Mouse (Mus musculus): ENCODE data around the gene Vwa3b. TPM values are rescaled to one million over a fixed set of nuclear protein-coding genes. Genes with fewer than 3 reads are reported as not detected.

The Vwa3b gene
- total and polyA plus RNA-seq, 2 experiments, result 0.37 to 0.40 TPM

- Histone ChIP-seq H3K36me3 (ENCODE audit: control insufficient read depth, insufficient read depth, low read length) (no peaks in the 10 kb centered on the region), H3K9ac (ENCODE audit: low read depth, low read length) (no peak overlapping the region), H3K27ac (replicated peaks; ENCODE audit: insufficient read depth, low read depth, low read length) (peak overlapping the region; percentile 34), H3K4me3 (ENCODE audit: insufficient read depth, low read depth, low read length) (no peak overlapping the region), H3K27me3 (ENCODE audit: control insufficient read depth, insufficient read depth, low read length) (no peaks in the 10 kb centered on the region), H3K79me2 (ENCODE audit: control insufficient read depth, insufficient read depth, low read length) (no peaks in the 10 kb centered on the region), H3K4me1 (ENCODE audit: control insufficient read depth, insufficient read depth, low read length) (peaks cover 20% of the 10 kb centered on the region)
- WGBS, result 45% methylated on average over 6 of the region's 6 CpGs
- peak; percentile 72 for DNase-seq (ENCODE audit: extremely low read depth, low read depth, low spot score)
- TF ChIP-seq POLR2A (IDR thresholded peaks at IDR 0.05; ENCODE audit: extremely low read depth, insufficient read depth, low read length), result no peak
- no peak for TF ChIP-seq CTCF (IDR thresholded peaks at IDR 0.05; ENCODE audit: low read depth, low read length)
Measured at GRCm38 (mm10) chr1:37026866-37027265, 470 bp downstream of the Vwa3b start.

- H3K36me3 ChIP-seq (ENCODE audit: control insufficient read depth, insufficient read depth, low read length), result no peaks in the 10 kb centered on the region
- H3K4me1 ChIP-seq (ENCODE audit: control insufficient read depth, insufficient read depth, low read length), result peaks cover 20% of the 10 kb centered on the region
- H3K79me2 ChIP-seq (ENCODE audit: control insufficient read depth, insufficient read depth, low read length), result no peaks in the 10 kb centered on the region
- no peak for TF ChIP-seq POLR2A (IDR thresholded peaks at IDR 0.05; ENCODE audit: extremely low read depth, insufficient read depth, low read length)
- no peaks in the 10 kb centered on the region for H3K27me3 ChIP-seq (ENCODE audit: control insufficient read depth, insufficient read depth, low read length)
- peak; percentile 74 for DNase-seq (ENCODE audit: extremely low read depth, low read depth, low spot score)
- no peak overlapping the region; the same call in 1 of the 2 replicates for H3K27ac ChIP-seq (replicated peaks; ENCODE audit: insufficient read depth, low read depth, low read length)
- WGBS, result 9% methylated on average over 18 of the region's 18 CpGs
- peak overlapping the region; percentile 60 for H3K9ac ChIP-seq (ENCODE audit: low read depth, low read length)
- H3K4me3 ChIP-seq (ENCODE audit: insufficient read depth, low read depth, low read length), result peak overlapping the region; percentile 69
Measured at GRCm38 (mm10) chr1:37028439-37029153, 2.2 kb downstream of the Vwa3b start.

GRCm38 (mm10) chr1:37029154-37029907 is 2.9 kb downstream of the Vwa3b start:
- H3K79me2 ChIP-seq (ENCODE audit: control insufficient read depth, insufficient read depth, low read length), result no peaks in the 10 kb centered on the region
- H3K36me3 ChIP-seq (ENCODE audit: control insufficient read depth, insufficient read depth, low read length), result no peaks in the 10 kb centered on the region
- no peaks in the 10 kb centered on the region for H3K27me3 ChIP-seq (ENCODE audit: control insufficient read depth, insufficient read depth, low read length)
- peak overlapping the region; percentile 69 for H3K4me3 ChIP-seq (ENCODE audit: insufficient read depth, low read depth, low read length)
- no peak overlapping the region for H3K27ac ChIP-seq (replicated peaks; ENCODE audit: insufficient read depth, low read depth, low read length)
- no peak for TF ChIP-seq CTCF (IDR thresholded peaks at IDR 0.05; ENCODE audit: low read depth, low read length)
- TF ChIP-seq POLR2A (IDR thresholded peaks at IDR 0.05; ENCODE audit: extremely low read depth, insufficient read depth, low read length), result no peak
- 15% methylated on average over 26 of the region's 26 CpGs for WGBS
- no peak for DNase-seq (ENCODE audit: extremely low read depth, low read depth, low spot score)
- H3K9ac ChIP-seq (ENCODE audit: low read depth, low read length), result peak overlapping the region; percentile 57
- peaks cover 20% of the 10 kb centered on the region for H3K4me1 ChIP-seq (ENCODE audit: control insufficient read depth, insufficient read depth, low read length)

DNA sequence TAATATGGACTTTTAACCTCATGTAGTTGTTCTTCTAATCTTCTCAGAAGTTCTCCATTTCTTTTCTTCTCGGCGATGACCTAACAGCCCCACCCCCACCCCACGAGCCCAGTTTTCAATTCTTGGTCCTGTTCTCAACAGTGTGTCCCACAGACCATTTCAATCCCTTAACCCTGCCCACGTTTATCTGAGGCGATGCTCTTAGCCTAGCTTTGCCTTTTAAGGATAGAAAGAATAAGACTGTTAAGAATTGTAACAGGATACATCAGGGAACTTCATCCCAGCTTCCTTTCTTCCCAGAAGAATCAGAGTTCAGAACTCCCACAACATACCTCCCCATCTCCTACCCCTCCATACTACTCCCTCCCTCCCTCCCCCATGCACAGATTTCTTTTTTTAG is 3.5 kb downstream of the Vwa3b start:
- no peaks in the 10 kb centered on the region for H3K36me3 ChIP-seq (ENCODE audit: control insufficient read depth, insufficient read depth, low read length)
- H3K79me2 ChIP-seq (ENCODE audit: control insufficient read depth, insufficient read depth, low read length), result no peaks in the 10 kb centered on the region
- H3K4me3 ChIP-seq (ENCODE audit: insufficient read depth, low read depth, low read length), result no peak overlapping the region
- no peak for TF ChIP-seq POLR2A (IDR thresholded peaks at IDR 0.05; ENCODE audit: extremely low read depth, insufficient read depth, low read length)
- TF ChIP-seq CTCF (IDR thresholded peaks at IDR 0.05; ENCODE audit: low read depth, low read length), result no peak
- no peak for DNase-seq (ENCODE audit: extremely low read depth, low read depth, low spot score)
- H3K4me1 ChIP-seq (ENCODE audit: control insufficient read depth, insufficient read depth, low read length), result peaks cover 19% of the 10 kb centered on the region
- H3K27ac ChIP-seq (replicated peaks; ENCODE audit: insufficient read depth, low read depth, low read length), result no peak overlapping the region
- no peak overlapping the region for H3K9ac ChIP-seq (ENCODE audit: low read depth, low read length)
- no peaks in the 10 kb centered on the region for H3K27me3 ChIP-seq (ENCODE audit: control insufficient read depth, insufficient read depth, low read length)
- WGBS, result 58% methylated on average over 5 of the region's 5 CpGs

GRCm38 (mm10) chr1:37030693-37031092 is 4.3 kb downstream of the Vwa3b start:
- Histone ChIP-seq H3K27me3 (ENCODE audit: control insufficient read depth, insufficient read depth, low read length) (no peaks in the 10 kb centered on the region), H3K79me2 (ENCODE audit: control insufficient read depth, insufficient read depth, low read length) (no peaks in the 10 kb centered on the region), H3K36me3 (ENCODE audit: control insufficient read depth, insufficient read depth, low read length) (no peaks in the 10 kb centered on the region), H3K4me3 (ENCODE audit: insufficient read depth, low read depth, low read length) (no peak overlapping the region), H3K27ac (replicated peaks; ENCODE audit: insufficient read depth, low read depth, low read length) (no peak overlapping the region), H3K9ac (ENCODE audit: low read depth, low read length) (no peak overlapping the region), H3K4me1 (ENCODE audit: control insufficient read depth, insufficient read depth, low read length) (peaks cover 13% of the 10 kb centered on the region)
- DNase-seq (ENCODE audit: extremely low read depth, low read depth, low spot score), result no peak
- WGBS, result 91% methylated on average over 2 of the region's 2 CpGs
- TF ChIP-seq POLR2A (IDR thresholded peaks at IDR 0.05; ENCODE audit: extremely low read depth, insufficient read depth, low read length) (no peak), CTCF (IDR thresholded peaks at IDR 0.05; ENCODE audit: low read depth, low read length) (no peak)

GRCm38 (mm10) chr1:37035879-37036278 is 9.5 kb downstream of the Vwa3b start:
- H3K36me3 ChIP-seq (ENCODE audit: control insufficient read depth, insufficient read depth, low read length), result no peaks in the 10 kb centered on the region
- H3K79me2 ChIP-seq (ENCODE audit: control insufficient read depth, insufficient read depth, low read length), result no peaks in the 10 kb centered on the region
- no peak overlapping the region for H3K9ac ChIP-seq (ENCODE audit: low read depth, low read length)
- DNase-seq (ENCODE audit: extremely low read depth, low read depth, low spot score), result no peak
- no peak overlapping the region for H3K4me3 ChIP-seq (ENCODE audit: insufficient read depth, low read depth, low read length)
- whole genome bisulfite sequencing, result 90% methylated on average over 8 of the region's 8 CpGs
- H3K4me1 ChIP-seq (ENCODE audit: control insufficient read depth, insufficient read depth, low read length), result no peaks in the 10 kb centered on the region
- no peak overlapping the region for H3K27ac ChIP-seq (replicated peaks; ENCODE audit: insufficient read depth, low read depth, low read length)
- TF ChIP-seq POLR2A (IDR thresholded peaks at IDR 0.05; ENCODE audit: extremely low read depth, insufficient read depth, low read length) (no peak), CTCF (IDR thresholded peaks at IDR 0.05; ENCODE audit: low read depth, low read length) (no peak)
- no peaks in the 10 kb centered on the region for H3K27me3 ChIP-seq (ENCODE audit: control insufficient read depth, insufficient read depth, low read length)

All from liver, adult 2 months (tissue).